Mouse (Mus musculus): ENCODE data around the gene Iqck. TPM values are rescaled to one million over a fixed set of nuclear protein-coding genes. Genes with fewer than 3 reads are reported as not detected.

The Iqck gene
- polyA plus RNA-seq, 1 experiment from 2014 or later, result 2.2 TPM

DNA sequence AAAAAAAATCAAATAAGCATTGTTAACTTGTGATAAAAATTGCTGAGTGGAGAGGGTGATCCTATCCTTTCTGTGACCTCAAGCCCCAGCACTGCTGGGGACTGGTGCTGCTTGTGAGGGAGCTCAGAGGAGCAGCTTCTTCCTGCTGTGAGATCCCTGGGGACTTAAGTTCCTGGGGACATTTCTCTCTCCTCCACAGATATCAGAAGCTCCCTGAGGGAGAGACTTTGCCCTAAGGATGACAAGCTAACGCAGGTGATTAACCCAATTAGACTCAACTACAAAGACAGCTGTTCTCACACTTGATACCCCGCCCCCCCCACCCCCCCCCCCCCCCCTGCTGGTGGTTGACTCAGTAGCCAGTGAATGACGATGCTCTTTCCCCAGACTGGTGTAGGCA lies 109.2 kb downstream of the Iqck start:
- Histone ChIP-seq H3K36me3 (ENCODE audit: control insufficient read depth, insufficient read depth, low read length) (no peaks in the 10 kb centered on the region), H3K9ac (ENCODE audit: low read length) (no peak overlapping the region), H3K27ac (ENCODE audit: low read depth) (no peak overlapping the region), H3K27me3 (replicated peaks; ENCODE audit: control insufficient read depth, insufficient read depth, low read length) (no peaks in the 10 kb centered on the region), H3K4me3 (ENCODE audit: low read depth, low read length) (no peak overlapping the region), H3K9me3 (ENCODE audit: control insufficient read depth, low read length) (no peaks in the 10 kb centered on the region), H3K4me2 (ENCODE audit: low read length) (no peak overlapping the region), H3K4me1 (replicated peaks; ENCODE audit: control insufficient read depth, insufficient read depth, low read length) (no peaks in the 10 kb centered on the region)
- DNase-seq (ENCODE audit: low spot score), result no peak
- no peak for ATAC-seq (replicated peaks; ENCODE audit: low FRiP score, low TSS enrichment, low read depth)
- 6% methylated on average over 2 of the region's 3 CpGs for WGBS

DNA sequence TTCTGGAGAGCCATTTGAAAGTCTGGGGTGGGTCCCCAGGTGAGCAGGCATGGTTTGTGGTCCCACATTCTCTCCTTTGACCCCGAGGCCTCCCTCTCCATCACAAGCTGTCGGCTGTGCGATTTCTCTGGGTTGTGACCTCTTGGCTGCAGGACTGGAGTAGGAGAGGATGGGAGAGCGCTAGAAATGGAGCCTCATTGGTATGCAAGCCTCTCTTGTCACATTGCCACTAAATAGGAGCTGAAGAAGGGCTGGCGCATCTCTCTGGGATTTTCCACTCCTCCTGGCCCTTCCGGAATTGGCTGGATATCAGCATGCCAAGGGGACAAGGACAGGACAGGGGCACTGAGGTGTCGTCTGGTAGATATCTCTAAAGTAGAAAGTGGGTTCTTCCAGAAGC lies 109.6 kb downstream of the Iqck start:
- ATAC-seq (replicated peaks; ENCODE audit: low FRiP score, low TSS enrichment, low read depth), result no peak

DNA sequence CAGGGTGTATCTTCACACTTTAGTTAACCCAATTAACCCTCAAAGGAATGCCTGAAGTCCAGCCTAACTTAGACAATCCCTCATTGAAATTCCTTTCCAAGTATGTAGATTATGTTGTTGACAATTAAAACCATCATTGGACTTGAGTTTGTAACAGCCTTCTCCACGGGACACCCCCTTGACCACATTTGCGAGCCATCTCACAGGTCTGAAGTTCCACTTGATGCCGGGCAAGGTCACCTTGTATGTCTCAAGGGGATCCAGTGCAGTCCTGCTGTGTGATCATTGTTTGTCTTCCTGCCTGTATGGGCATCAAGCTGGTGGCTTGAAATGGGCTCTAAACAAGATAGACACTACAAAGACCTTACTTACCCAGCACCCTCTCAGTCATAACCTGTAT lies 113.3 kb downstream of the Iqck start:
- no peaks in the 10 kb centered on the region for H3K9me3 ChIP-seq (ENCODE audit: control insufficient read depth, low read length)
- no peak overlapping the region for H3K27ac ChIP-seq (ENCODE audit: low read depth)
- WGBS, result 92% methylated on average over 3 of the region's 3 CpGs
- no peak overlapping the region for H3K4me3 ChIP-seq (ENCODE audit: low read depth, low read length)
- H3K27me3 ChIP-seq (replicated peaks; ENCODE audit: control insufficient read depth, insufficient read depth, low read length), result no peaks in the 10 kb centered on the region
- H3K4me2 ChIP-seq (ENCODE audit: low read length), result no peak overlapping the region
- H3K4me1 ChIP-seq (replicated peaks; ENCODE audit: control insufficient read depth, insufficient read depth, low read length), result no peaks in the 10 kb centered on the region
- H3K9ac ChIP-seq (ENCODE audit: low read length), result no peak overlapping the region
- DNase-seq (ENCODE audit: low spot score) (no peak), ATAC-seq (replicated peaks; ENCODE audit: low FRiP score, low TSS enrichment, low read depth) (no peak)
- H3K36me3 ChIP-seq (ENCODE audit: control insufficient read depth, insufficient read depth, low read length), result no peaks in the 10 kb centered on the region

More for the DNA sequence above, 109.6 kb downstream of the Iqck start:
- WGBS, result 30% methylated on average over 7 of the region's 7 CpGs
- no peak for DNase-seq (ENCODE audit: low spot score)
- no peaks in the 10 kb centered on the region for H3K9me3 ChIP-seq (ENCODE audit: control insufficient read depth, low read length)
- no peak overlapping the region for H3K4me2 ChIP-seq (ENCODE audit: low read length)
- H3K9ac ChIP-seq (ENCODE audit: low read length), result no peak overlapping the region
- H3K36me3 ChIP-seq (ENCODE audit: control insufficient read depth, insufficient read depth, low read length), result no peaks in the 10 kb centered on the region
- no peak overlapping the region for H3K27ac ChIP-seq (ENCODE audit: low read depth)
- no peaks in the 10 kb centered on the region for H3K4me1 ChIP-seq (replicated peaks; ENCODE audit: control insufficient read depth, insufficient read depth, low read length)
- H3K27me3 ChIP-seq (replicated peaks; ENCODE audit: control insufficient read depth, insufficient read depth, low read length), result no peaks in the 10 kb centered on the region
- no peak overlapping the region for H3K4me3 ChIP-seq (ENCODE audit: low read depth, low read length)

DNA sequence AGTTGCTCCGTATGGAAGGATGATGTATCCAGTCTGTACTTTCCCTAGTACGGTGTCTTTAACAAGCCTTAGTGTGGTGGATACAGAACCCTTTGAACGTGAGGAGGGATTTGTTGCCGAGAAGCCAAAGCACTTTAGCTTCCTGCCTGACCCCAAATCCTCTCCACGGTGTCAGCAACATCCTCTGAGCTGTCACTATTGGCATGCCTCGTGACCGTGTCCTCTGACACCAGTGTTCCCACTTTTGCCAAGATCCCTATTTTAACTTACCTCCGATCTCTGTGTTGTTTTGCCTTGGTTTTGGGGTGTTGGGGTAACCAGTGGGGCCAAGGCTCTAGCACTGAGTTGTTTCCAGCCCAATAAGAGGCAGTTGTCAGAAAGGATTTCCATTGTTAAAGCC lies 115.9 kb downstream of the Iqck start:
- ATAC-seq (replicated peaks; ENCODE audit: low FRiP score, low TSS enrichment, low read depth), result no peak
- no peaks in the 10 kb centered on the region for H3K9me3 ChIP-seq (ENCODE audit: control insufficient read depth, low read length)
- no peak for DNase-seq (ENCODE audit: low spot score)
- H3K4me3 ChIP-seq (ENCODE audit: low read depth, low read length), result no peak overlapping the region
- H3K27me3 ChIP-seq (replicated peaks; ENCODE audit: control insufficient read depth, insufficient read depth, low read length), result no peaks in the 10 kb centered on the region
- H3K4me2 ChIP-seq (ENCODE audit: low read length), result no peak overlapping the region
- no peak overlapping the region for H3K9ac ChIP-seq (ENCODE audit: low read length)
- no peak overlapping the region for H3K27ac ChIP-seq (ENCODE audit: low read depth)
- WGBS, result 84% methylated on average over 8 of the region's 8 CpGs
- peaks cover 17% of the 10 kb centered on the region; the same call in 1 of the 2 replicates for H3K36me3 ChIP-seq (ENCODE audit: control insufficient read depth, insufficient read depth, low read length)
- H3K4me1 ChIP-seq (replicated peaks; ENCODE audit: control insufficient read depth, insufficient read depth, low read length), result no peaks in the 10 kb centered on the region

DNA sequence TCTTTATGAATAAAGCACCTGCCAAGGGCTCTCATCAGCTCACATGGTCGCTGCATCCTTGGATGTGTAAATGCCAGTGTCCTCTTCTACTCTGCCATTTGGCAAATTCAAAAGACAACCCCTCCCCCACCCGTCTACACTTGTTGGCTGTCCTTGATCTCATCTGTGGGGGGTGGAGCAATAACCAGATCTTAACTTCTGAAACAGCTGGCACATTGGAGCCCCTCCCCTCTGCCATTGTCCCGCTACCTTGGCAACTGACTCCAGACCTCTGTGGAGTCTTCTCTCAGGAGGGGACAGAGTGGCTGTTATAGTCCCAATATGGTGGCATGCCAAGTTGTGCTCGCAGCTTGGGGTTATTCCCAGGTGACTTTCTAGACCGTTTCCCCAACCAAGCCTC lies 116.8 kb downstream of the Iqck start:
- Histone ChIP-seq H3K27me3 (replicated peaks; ENCODE audit: control insufficient read depth, insufficient read depth, low read length) (no peaks in the 10 kb centered on the region), H3K4me2 (ENCODE audit: low read length) (no peak overlapping the region), H3K9me3 (ENCODE audit: control insufficient read depth, low read length) (no peaks in the 10 kb centered on the region), H3K36me3 (ENCODE audit: control insufficient read depth, insufficient read depth, low read length) (peaks cover 17% of the 10 kb centered on the region; the same call in 1 of the 2 replicates), H3K9ac (ENCODE audit: low read length) (no peak overlapping the region), H3K27ac (ENCODE audit: low read depth) (no peak overlapping the region), H3K4me3 (ENCODE audit: low read depth, low read length) (no peak overlapping the region), H3K4me1 (replicated peaks; ENCODE audit: control insufficient read depth, insufficient read depth, low read length) (no peaks in the 10 kb centered on the region)
- WGBS, result 77% methylated on average over 5 of the region's 5 CpGs
- ATAC-seq (replicated peaks; ENCODE audit: low FRiP score, low TSS enrichment, low read depth) (no peak), DNase-seq (ENCODE audit: low spot score) (no peak)

DNA sequence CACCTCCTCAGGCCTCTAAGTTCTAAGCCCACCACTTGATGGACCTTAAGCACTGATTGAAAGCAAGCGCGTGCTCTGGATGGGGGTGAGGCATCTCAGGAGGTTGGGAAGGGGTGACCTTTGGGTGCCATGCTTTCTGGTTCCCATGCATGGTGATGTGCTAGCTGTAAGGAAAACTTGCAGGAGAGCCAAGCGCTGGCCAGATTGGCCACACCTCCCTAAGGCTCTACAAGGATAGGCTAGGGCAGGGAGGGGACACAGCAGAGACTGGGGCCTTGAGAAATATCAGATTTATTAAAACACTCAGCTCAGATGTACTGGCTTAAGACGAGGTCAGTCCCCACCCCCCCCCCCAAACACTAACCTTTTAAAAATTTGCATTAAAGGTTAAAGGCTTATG lies 117.8 kb downstream of the Iqck start:
- no peaks in the 10 kb centered on the region for H3K9me3 ChIP-seq (ENCODE audit: control insufficient read depth, low read length)
- H3K4me1 ChIP-seq (replicated peaks; ENCODE audit: control insufficient read depth, insufficient read depth, low read length), result no peaks in the 10 kb centered on the region
- no peaks in the 10 kb centered on the region for H3K27me3 ChIP-seq (replicated peaks; ENCODE audit: control insufficient read depth, insufficient read depth, low read length)
- H3K9ac ChIP-seq (ENCODE audit: low read length), result no peak overlapping the region
- no peak overlapping the region for H3K27ac ChIP-seq (ENCODE audit: low read depth)
- ATAC-seq (replicated peaks; ENCODE audit: low FRiP score, low TSS enrichment, low read depth), result no peak
- 77% methylated on average over 4 of the region's 4 CpGs for WGBS
- H3K4me3 ChIP-seq (ENCODE audit: low read depth, low read length), result no peak overlapping the region
- DNase-seq (ENCODE audit: low spot score), result no peak
- no peak overlapping the region for H3K4me2 ChIP-seq (ENCODE audit: low read length)
- peaks cover 17% of the 10 kb centered on the region; the same call in 1 of the 2 replicates for H3K36me3 ChIP-seq (ENCODE audit: control insufficient read depth, insufficient read depth, low read length)

DNA sequence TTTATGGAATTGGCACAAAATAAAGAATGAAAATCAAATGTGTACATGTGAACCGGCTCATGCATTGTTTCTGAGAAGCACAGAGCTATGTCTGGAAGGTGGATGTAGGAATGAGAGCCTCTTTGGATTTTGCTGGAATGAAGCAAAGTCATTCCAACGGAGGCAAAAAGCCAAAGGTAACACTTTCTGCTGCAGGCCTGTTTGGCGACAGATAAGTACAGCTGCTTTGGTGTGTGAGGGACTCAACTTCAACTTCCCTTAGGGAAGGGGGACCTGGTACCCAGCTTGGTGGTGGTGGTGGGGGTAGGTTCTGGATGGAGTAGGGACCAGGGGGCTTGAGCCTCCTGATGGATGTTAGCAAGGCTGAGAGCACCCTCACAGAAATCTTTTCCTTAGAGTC lies 120.3 kb downstream of the Iqck start:
- Histone ChIP-seq H3K27ac (ENCODE audit: low read depth) (no peak overlapping the region), H3K36me3 (ENCODE audit: control insufficient read depth, insufficient read depth, low read length) (peaks cover 17% of the 10 kb centered on the region; the same call in 1 of the 2 replicates), H3K9ac (ENCODE audit: low read length) (no peak overlapping the region), H3K4me3 (ENCODE audit: low read depth, low read length) (no peak overlapping the region), H3K4me1 (replicated peaks; ENCODE audit: control insufficient read depth, insufficient read depth, low read length) (no peaks in the 10 kb centered on the region), H3K4me2 (ENCODE audit: low read length) (no peak overlapping the region), H3K9me3 (ENCODE audit: control insufficient read depth, low read length) (no peaks in the 10 kb centered on the region), H3K27me3 (replicated peaks; ENCODE audit: control insufficient read depth, insufficient read depth, low read length) (no peaks in the 10 kb centered on the region)
- ATAC-seq (replicated peaks; ENCODE audit: low FRiP score, low TSS enrichment, low read depth) (no peak), DNase-seq (ENCODE audit: low spot score) (no peak)
- 81% methylated on average over 3 of the region's 3 CpGs for WGBS

DNA sequence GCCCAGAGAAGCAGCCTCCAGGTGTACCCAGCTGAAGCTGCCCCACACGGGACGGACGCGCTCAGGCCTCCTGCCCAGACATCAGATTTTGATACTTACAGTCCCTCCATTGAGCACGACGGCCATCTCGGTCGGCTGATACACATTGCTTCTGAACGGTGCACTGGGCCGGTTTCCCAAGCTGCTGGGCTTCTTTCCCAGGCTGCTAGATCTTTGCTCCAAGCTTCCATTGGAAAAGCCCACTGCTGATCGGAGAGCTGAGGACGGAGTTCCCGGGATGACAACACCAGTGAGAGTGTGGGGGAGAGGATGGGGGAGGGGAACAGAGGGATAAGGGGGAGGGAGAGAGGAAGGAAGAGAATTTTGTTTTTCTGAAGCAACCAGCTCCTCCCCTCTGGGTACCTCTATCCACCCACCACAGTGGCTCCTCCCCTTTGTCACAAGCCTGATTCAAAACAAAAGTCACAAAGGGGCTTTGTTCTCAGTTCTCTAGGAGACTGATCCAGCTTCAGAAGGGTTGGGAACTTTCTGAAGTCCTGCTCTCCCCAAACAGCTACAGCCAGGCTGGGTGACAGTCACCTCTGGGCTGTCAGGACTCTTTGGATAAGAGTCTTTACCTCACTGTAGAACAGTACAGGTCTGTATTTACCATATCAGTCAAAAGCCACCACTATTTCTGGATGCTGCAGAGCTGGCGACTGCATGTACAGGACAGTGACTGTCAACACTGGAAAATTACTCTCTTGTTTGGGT lies 121.0 kb downstream of the Iqck start:
- DNase-seq (ENCODE audit: low spot score) (no peak), ATAC-seq (replicated peaks; ENCODE audit: low FRiP score, low TSS enrichment, low read depth) (no peak)
- no peak overlapping the region for H3K9ac ChIP-seq (ENCODE audit: low read length)
- H3K27ac ChIP-seq (ENCODE audit: low read depth), result no peak overlapping the region
- 53% methylated on average over 14 of the region's 14 CpGs for WGBS
- no peaks in the 10 kb centered on the region for H3K9me3 ChIP-seq (ENCODE audit: control insufficient read depth, low read length)
- H3K4me2 ChIP-seq (ENCODE audit: low read length), result no peak overlapping the region
- no peaks in the 10 kb centered on the region for H3K27me3 ChIP-seq (replicated peaks; ENCODE audit: control insufficient read depth, insufficient read depth, low read length)
- no peak overlapping the region for H3K4me3 ChIP-seq (ENCODE audit: low read depth, low read length)
- no peaks in the 10 kb centered on the region for H3K4me1 ChIP-seq (replicated peaks; ENCODE audit: control insufficient read depth, insufficient read depth, low read length)
- H3K36me3 ChIP-seq (ENCODE audit: control insufficient read depth, insufficient read depth, low read length), result peaks cover 17% of the 10 kb centered on the region; the same call in 1 of the 2 replicates

DNA sequence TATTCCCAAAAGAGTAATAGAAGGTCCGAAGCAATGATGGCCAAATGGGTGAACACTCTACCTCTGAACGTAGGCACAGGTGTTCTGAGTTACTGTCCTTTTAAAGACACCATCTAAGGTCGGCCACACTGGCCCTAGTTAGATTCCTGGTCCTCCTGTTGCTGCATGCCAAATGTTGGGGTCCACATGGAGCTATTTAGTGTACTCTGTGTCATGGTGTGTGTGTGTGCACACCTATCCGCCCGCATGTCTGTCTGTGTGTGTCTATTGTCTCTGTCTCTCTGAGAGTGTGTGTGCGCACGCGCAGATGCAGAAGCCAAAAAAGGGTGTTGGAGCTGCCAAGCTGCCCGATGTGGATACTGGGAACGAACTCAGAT lies 121.6 kb downstream of the Iqck start:
- no peak overlapping the region for H3K9ac ChIP-seq (ENCODE audit: low read length)
- no peaks in the 10 kb centered on the region for H3K9me3 ChIP-seq (ENCODE audit: control insufficient read depth, low read length)
- DNase-seq (ENCODE audit: low spot score) (no peak), ATAC-seq (replicated peaks; ENCODE audit: low FRiP score, low TSS enrichment, low read depth) (no peak)
- H3K4me3 ChIP-seq (ENCODE audit: low read depth, low read length), result no peak overlapping the region
- H3K4me2 ChIP-seq (ENCODE audit: low read length), result no peak overlapping the region
- peaks cover 17% of the 10 kb centered on the region; the same call in 1 of the 2 replicates for H3K36me3 ChIP-seq (ENCODE audit: control insufficient read depth, insufficient read depth, low read length)
- H3K27ac ChIP-seq (ENCODE audit: low read depth), result no peak overlapping the region
- no peaks in the 10 kb centered on the region for H3K4me1 ChIP-seq (replicated peaks; ENCODE audit: control insufficient read depth, insufficient read depth, low read length)
- 83% methylated on average over 10 of the region's 10 CpGs for WGBS
- no peaks in the 10 kb centered on the region for H3K27me3 ChIP-seq (replicated peaks; ENCODE audit: control insufficient read depth, insufficient read depth, low read length)

All from intestine, embryonic 14.5 days (tissue).